Mouse (Mus musculus): ENCODE results near the gene Abcc9. TPM values are rescaled to one million over a fixed set of nuclear protein-coding genes. Genes with fewer than 3 reads are reported as not detected.

Abcc9 gene
- polyA plus RNA-seq, 1 experiment from 2014 or later = 1.9 TPM

DNA sequence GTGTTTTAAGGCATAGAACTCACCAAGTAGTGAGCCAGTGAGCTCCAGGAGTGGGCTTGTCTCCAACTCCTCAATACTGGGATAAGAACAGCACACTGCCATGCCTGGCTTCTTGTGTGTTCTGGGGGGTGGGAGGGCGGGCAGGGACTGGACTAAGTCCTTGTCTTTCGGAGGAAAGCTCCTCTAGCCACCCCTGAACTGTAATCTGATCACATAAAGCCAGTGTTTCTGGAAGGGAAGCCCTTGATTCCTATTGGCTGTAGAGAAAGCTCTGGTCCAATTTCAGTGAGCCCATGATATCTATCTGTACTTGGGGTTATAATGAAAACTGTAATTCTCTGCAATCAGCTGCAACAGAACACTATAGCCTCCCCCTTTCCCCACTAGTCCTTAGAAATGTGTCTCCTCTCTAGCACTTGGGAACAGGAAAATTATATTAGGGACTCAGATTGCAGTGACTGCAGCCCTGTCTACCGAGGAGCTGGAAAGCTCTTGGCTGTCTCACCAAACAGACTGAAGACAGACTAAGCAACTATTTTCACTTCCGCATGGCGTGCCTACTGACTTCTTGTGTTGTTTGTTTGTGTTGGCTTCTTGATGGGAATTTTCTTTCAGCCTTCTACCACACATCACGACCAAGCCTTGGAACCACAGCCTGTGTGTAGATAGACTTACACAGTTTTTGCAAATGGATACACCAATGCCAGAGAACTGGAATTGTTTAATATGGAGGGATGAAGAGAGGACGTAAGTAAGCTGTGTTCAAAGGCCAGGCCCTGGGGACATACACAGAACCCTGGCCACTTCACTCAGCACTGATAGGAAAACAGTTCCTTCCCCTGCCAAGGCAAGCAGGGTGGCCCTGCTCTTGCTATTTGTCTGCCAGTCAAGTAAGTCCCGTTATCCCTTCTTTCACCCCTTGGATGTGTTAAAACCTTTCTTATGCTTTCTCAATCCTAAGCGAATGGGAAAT is 92.4 kb downstream of the Abcc9 start:
- Histone ChIP-seq H3K27me3 (no peaks in the 10 kb centered on the region), H3K36me3 (no peaks in the 10 kb centered on the region), H3K4me1 (peaks cover 15% of the 10 kb centered on the region), H3K4me2 (replicated peaks) (no peak overlapping the region), H3K9me3 (no peaks in the 10 kb centered on the region), H3K27ac (peak overlapping the region; percentile 66; the same call in 1 of the 2 replicates), H3K4me3 (no peak overlapping the region), H3K9ac (no peak overlapping the region)
- 42% methylated on average over 9 of the region's 9 CpGs for WGBS
- peak; percentile 78 for ATAC-seq (ENCODE audit: insufficient number of reproducible peaks, insufficient read depth, low FRiP score, low TSS enrichment)

DNA sequence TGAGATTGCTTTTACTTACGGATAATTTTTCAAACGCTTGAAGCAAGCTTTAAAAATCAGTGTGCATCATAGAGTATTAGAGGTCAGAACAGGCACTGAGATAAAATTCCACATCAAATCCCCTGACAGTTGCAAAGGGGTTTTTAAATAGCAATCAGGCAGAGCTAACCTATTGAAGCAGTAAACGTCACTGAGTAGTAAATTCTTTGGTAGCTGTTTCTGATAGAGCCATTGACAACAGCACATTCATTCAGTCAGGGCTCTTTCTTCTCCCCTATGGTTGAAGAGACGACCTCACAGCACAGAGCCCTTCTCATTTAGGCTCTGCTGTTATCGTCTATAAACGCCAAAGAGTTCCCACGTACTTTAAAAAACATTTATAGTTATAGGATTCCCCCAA is 95.0 kb downstream of the Abcc9 start:
- Histone ChIP-seq H3K4me1 (peaks cover 14% of the 10 kb centered on the region), H3K4me2 (replicated peaks) (no peak overlapping the region), H3K36me3 (no peaks in the 10 kb centered on the region), H3K9me3 (no peaks in the 10 kb centered on the region), H3K4me3 (no peak overlapping the region), H3K27ac (no peak overlapping the region), H3K27me3 (no peaks in the 10 kb centered on the region), H3K9ac (no peak overlapping the region)
- ATAC-seq (ENCODE audit: insufficient number of reproducible peaks, insufficient read depth, low FRiP score, low TSS enrichment) = no peak
- WGBS = 61% methylated on average over 7 of the region's 7 CpGs

DNA sequence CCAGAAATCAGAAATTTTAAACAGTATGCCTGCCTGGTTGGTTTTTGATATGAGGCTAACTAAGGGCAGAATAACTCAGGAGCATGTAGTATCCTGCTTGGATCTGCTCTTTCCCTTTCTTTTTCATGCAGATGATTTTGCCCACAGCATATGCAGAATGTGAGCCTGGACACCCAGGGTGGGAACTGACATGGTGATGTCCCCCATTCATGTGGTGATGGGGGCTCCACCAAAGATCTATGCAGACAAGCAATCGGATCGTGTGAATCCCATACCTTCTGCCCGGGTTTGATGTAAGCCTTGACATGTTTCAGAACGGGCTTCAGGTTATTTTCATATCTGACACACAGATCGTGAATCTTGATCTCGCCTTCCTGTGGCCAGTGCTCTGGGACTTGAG is 99.3 kb downstream of the Abcc9 start:
- Histone ChIP-seq H3K4me3 (no peak overlapping the region), H3K9me3 (no peaks in the 10 kb centered on the region), H3K4me1 (no peaks in the 10 kb centered on the region), H3K36me3 (no peaks in the 10 kb centered on the region), H3K4me2 (replicated peaks) (no peak overlapping the region), H3K27me3 (no peaks in the 10 kb centered on the region), H3K9ac (no peak overlapping the region), H3K27ac (no peak overlapping the region)
- ATAC-seq (ENCODE audit: insufficient number of reproducible peaks, insufficient read depth, low FRiP score, low TSS enrichment) = no peak
- 54% methylated on average over 6 of the region's 6 CpGs for WGBS

DNA sequence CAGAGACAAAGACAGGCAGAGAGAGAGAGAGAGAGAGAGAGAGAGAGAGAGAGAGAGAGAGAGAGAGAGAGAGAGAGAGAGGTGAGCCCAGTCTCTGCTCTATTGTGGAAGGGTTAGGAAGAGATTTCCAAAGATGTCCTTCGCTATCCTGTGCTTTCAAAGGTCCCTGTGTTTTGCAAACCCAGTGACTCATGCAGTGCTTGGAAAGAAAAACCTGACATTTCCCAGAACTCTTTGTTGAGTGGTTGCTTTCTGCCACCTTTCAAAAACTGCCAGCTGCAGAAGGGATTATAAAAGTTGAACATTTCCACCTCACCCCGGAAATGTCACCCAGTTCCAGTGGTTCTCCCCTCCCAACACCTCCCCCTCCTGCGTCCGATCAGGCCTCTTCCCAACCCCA is 123.3 kb downstream of the Abcc9 start:
- no peak overlapping the region for H3K4me3 ChIP-seq
- H3K27ac ChIP-seq = no peak overlapping the region
- no peaks in the 10 kb centered on the region for H3K4me1 ChIP-seq
- no peaks in the 10 kb centered on the region for H3K27me3 ChIP-seq
- 63% methylated on average over 4 of the region's 4 CpGs for WGBS
- H3K4me2 ChIP-seq (replicated peaks) = no peak overlapping the region
- no peak for ATAC-seq (ENCODE audit: insufficient number of reproducible peaks, insufficient read depth, low FRiP score, low TSS enrichment)
- no peaks in the 10 kb centered on the region for H3K36me3 ChIP-seq
- H3K9me3 ChIP-seq = no peaks in the 10 kb centered on the region
- H3K9ac ChIP-seq = no peak overlapping the region

DNA sequence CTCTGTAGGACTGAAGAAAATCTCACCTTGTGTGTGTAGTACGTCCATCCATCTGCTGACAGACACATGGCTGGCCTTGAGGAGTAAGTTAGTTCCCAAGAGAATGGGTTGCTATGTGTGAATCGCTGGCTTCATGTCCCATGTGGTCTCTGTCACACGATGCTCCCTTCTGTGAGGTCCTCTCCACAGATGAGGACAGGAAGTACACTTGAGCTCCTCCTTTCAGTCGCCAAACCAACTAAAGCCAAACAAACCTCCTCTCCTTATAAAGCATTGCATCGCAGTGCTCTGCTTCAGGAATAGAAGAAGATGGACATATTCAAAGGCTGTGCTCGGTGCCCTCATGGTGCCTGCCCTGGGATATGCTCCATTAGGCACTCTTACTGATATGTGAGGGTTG is 124.3 kb downstream of the Abcc9 start:
- Histone ChIP-seq H3K9me3 (no peaks in the 10 kb centered on the region), H3K27me3 (peaks cover 4% of the 10 kb centered on the region; the same call in 1 of the 2 replicates), H3K9ac (no peak overlapping the region), H3K27ac (no peak overlapping the region), H3K4me3 (no peak overlapping the region), H3K4me1 (no peaks in the 10 kb centered on the region), H3K36me3 (no peaks in the 10 kb centered on the region), H3K4me2 (replicated peaks) (no peak overlapping the region)
- 79% methylated on average over 6 of the region's 6 CpGs for WGBS
- ATAC-seq (ENCODE audit: insufficient number of reproducible peaks, insufficient read depth, low FRiP score, low TSS enrichment) = no peak

DNA sequence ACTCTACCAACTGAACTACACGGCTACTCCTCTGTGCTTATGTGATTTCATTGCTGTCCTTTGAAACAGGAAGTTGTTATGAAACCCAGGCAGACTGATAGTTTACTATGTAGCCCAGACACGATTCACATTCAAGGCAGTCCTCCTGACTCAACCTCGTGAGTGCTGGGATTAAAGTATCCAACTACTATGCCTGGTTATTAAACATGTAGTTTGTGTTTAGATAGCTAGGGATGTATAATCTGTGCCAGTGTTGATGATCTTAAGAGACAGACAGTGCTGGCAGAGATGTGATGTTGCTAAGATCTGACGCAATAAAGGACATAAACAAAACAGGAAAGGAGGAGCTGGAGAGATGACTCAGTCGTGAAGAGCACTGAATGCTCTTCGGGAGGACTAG is 129.2 kb downstream of the Abcc9 start:
- 48% methylated on average over 6 of the region's 6 CpGs for WGBS
- Histone ChIP-seq H3K27ac (no peak overlapping the region), H3K4me2 (replicated peaks) (no peak overlapping the region), H3K9me3 (no peaks in the 10 kb centered on the region), H3K4me1 (no peaks in the 10 kb centered on the region; the same call in 1 of the 2 replicates), H3K36me3 (no peaks in the 10 kb centered on the region), H3K27me3 (peaks cover 36% of the 10 kb centered on the region), H3K4me3 (no peak overlapping the region), H3K9ac (no peak overlapping the region)
- no peak for ATAC-seq (ENCODE audit: insufficient number of reproducible peaks, insufficient read depth, low FRiP score, low TSS enrichment)

DNA sequence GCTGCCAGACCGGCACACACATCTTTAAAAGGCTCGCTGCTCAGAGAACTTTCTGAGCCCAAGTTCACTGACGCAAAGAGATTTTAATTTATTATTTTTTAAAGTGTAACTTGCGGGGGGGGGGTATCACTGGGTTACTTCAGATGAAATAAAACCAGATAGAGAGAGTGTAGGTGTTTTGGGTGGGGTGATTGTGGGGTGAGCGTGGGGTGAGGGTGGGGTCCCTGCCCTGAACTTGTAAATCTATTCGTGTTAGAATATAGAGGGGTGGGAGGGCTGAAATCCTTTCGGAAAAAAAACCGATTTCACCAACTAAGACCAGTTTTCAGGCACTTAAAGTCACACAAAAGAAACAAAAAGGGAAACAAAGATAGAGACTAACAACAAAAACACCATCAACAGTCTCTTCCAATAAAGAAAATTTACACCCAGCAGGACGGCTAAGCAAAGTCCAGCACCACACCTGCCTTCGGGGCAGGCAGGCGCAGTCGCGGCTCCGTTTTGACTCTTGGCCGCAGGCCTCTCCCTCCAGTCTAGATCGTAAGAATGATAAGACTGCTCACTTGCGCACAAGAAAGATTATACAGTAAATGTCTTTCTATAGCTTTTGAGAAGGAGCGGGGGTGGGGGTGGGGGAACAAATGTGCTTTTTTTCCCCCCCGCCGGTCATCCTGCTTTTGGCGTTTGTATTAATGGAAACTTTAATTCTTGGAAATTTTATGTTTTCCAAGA is 130.3 kb downstream of the Abcc9 start:
- WGBS = 3% methylated on average over 21 of the region's 21 CpGs
- Histone ChIP-seq H3K27me3 (peaks cover 38% of the 10 kb centered on the region), H3K4me2 (replicated peaks) (peak overlapping the region; percentile 95), H3K9me3 (no peaks in the 10 kb centered on the region), H3K36me3 (no peaks in the 10 kb centered on the region), H3K9ac (0 out of 2 replicates have a peak overlapping the region, but pooled peaks have one; percentile 42), H3K4me3 (peak overlapping the region; percentile 45), H3K4me1 (no peaks in the 10 kb centered on the region; the same call in 1 of the 2 replicates), H3K27ac (no peak overlapping the region)
- ATAC-seq (ENCODE audit: insufficient number of reproducible peaks, insufficient read depth, low FRiP score, low TSS enrichment) = no peak

DNA sequence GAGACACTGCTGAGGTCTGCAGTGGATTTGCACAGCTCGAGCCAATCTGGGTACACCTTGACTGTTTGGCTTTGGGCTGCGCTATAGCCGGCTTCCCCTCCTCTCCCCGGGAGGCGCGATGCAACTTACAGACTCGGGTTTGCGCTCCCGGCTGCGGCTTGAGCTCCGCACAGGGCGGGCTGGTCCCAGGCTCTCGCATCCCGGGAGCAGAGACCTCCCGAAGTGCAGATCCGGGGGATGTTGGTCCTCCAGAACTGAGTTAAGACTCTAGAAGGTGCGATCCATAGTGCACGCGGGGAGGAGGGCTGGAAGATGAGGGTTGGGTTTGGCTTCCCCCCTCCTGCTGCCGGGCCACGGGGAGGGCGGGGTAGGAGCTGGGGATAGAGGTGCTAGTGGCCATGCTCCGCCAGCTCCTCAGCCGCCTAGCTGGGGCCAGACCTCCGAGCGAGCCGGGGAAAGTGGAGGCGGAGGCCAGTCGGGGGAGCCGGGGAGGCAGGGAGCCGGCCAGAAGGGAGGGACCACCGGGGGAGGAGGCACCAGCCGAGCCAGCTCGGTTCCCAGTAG is 131.0 kb downstream of the Abcc9 start, which contains the start of gene Kcnj8:
Gene Kcnj8 (minus strand): TSS at position 560 of the 564 bp plus-strand sequence.
- 1% methylated on average over 34 of the region's 34 CpGs for WGBS

DNA sequence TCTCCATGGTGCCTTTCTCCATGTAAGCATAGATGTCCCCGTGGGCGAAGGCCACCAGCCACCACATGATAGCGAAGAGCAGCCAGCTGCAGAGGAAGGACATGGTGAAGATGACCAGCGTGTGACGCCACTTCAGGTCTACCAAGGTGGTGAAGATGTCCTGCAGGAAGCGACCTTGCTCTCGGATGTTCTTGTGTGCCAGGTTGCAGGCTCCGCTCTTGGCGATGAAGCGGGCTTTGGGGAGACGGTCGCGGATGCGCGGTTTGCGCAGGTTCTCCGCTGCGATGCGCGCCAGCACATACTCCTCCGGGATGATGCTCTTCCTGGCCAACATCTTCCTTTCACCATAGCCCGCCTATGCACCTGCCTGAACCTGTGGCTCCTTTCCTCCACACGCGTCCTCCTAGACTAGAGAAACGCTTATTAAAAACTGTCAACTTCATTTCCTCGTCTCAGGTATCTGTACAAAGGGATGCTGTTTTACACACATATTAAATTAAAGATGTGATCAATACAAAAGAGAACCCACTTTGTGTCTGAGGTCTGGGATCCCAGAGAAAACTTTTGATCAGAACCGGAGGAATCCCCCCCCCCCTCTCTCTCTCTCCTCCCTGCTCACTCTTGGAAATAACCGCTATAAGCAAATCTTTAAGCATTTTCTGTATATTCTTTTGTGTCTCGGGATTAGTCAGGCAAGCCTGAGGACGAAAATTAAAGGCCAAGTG is 131.9 kb downstream of the Abcc9 start:
- H3K27me3 ChIP-seq = peaks cover 38% of the 10 kb centered on the region
- no peaks in the 10 kb centered on the region; the same call in 1 of the 2 replicates for H3K4me1 ChIP-seq
- no peaks in the 10 kb centered on the region for H3K36me3 ChIP-seq
- H3K27ac ChIP-seq = no peak overlapping the region
- H3K4me2 ChIP-seq (replicated peaks) = peak overlapping the region; percentile 95; the same call in 1 of the 2 replicates
- WGBS = 7% methylated on average over 30 of the region's 30 CpGs
- no peak overlapping the region for H3K9ac ChIP-seq
- H3K4me3 ChIP-seq = peak overlapping the region; percentile 16
- H3K9me3 ChIP-seq = no peaks in the 10 kb centered on the region
- no peak for ATAC-seq (ENCODE audit: insufficient number of reproducible peaks, insufficient read depth, low FRiP score, low TSS enrichment)

More for the DNA sequence above, 131.0 kb downstream of the Abcc9 start, which contains the start of gene Kcnj8:
- Histone ChIP-seq H3K9me3 (no peaks in the 10 kb centered on the region), H3K27me3 (peaks cover 38% of the 10 kb centered on the region), H3K4me1 (no peaks in the 10 kb centered on the region; the same call in 1 of the 2 replicates), H3K9ac (peak within 1 kb of the TSS; percentile 42), H3K4me2 (replicated peaks) (peak within 1 kb of the TSS; percentile 95), H3K4me3 (peak within 1 kb of the TSS; percentile 45), H3K36me3 (no peaks in the 10 kb centered on the region), H3K27ac (no peak within 1 kb of the TSS)
- ATAC-seq (ENCODE audit: insufficient number of reproducible peaks, insufficient read depth, low FRiP score, low TSS enrichment) = peak; percentile 93

DNA sequence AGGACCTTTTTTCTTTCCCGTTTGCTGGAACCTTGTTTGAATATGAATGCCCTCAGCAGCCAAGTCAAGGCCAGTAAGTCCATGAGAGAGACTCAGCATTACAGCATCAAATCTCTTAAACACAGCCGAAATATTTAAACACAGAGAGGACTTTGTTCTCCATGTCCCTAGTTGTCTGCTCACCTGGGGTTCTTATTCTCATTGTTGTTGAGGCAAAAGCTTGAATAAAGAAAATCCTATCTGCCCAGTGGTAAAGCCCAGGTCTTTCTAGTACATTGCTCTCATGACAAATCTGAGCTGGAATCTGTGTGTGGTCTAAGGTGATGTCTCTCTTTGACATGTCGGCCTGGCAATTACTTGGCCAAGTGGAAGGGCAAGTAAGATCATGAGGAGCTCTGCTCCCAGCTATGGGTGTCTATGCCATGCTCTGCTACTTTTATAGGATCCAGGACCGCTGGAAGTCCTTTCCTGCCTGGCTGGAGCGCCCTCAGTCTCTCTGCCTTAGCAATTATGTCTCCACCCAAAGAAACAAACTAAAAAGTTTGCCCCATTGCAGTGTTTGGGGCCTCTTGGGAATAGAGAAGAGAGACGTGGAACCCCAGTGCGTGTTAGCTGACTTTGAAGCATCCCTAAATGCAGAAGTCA is 133.3 kb downstream of the Abcc9 start:
- Histone ChIP-seq H3K4me1 (no peaks in the 10 kb centered on the region; the same call in 1 of the 2 replicates), H3K4me3 (no peak overlapping the region), H3K9ac (no peak overlapping the region), H3K27ac (no peak overlapping the region), H3K36me3 (no peaks in the 10 kb centered on the region), H3K9me3 (no peaks in the 10 kb centered on the region), H3K4me2 (replicated peaks) (no peak overlapping the region), H3K27me3 (peaks cover 38% of the 10 kb centered on the region)
- no peak for ATAC-seq (ENCODE audit: insufficient number of reproducible peaks, insufficient read depth, low FRiP score, low TSS enrichment)
- WGBS = 41% methylated on average over 7 of the region's 7 CpGs

All from embryonic facial prominence, embryonic 12.5 days (tissue).